Mouse (Mus musculus) C3H10T1/2 (cell line): ENCODE results near the gene Il11ra1. TPM values are rescaled to one million over a fixed set of nuclear protein-coding genes. Genes with fewer than 3 reads are reported as not detected.

Source experiments
- polyA plus RNA-seq, 2 experiments: library from polyadenylated mRNA; unstranded; fragments of >200 nt; fragmentation: generic; extraction: Trizol; gene quantifications; one replicate each; pipeline ENCODE4 v1.2.1; 2012; ENCODE audit warnings: missing spikeins in 2 of 2

The Il11ra1 gene
- 100 to 1,000 TPM in 1 of 2 experiments, 10 to 100 TPM in 1; 68.7 to 317 TPM for polyA plus RNA-seq

GRCm38 (mm10) chr4:41699783-41700182, at the start of gene Il11ra1:
TSS of gene Il11ra1 (plus strand) at chr4:41699989.

GRCm38 (mm10) chr4:41696930-41697841, 2.6 kb upstream of the Il11ra1 start, which contains the start of gene Cntfr:
TSS of gene Cntfr (minus strand) at chr4:41697089.

GRCm38 (mm10) chr4:41713197-41714067, 13.6 kb downstream of the Il11ra1 start, which contains the start of gene Rpp25l:
TSS of gene Rpp25l (minus strand) at chr4:41713534.

GRCm38 (mm10) chr4:41722918-41723351, 23.1 kb downstream of the Il11ra1 start, which contains the start of gene Dctn3:
TSS of gene Dctn3 (minus strand) at chr4:41723170.

GRCm38 (mm10) chr4:41731052-41731765, 31.4 kb downstream of the Il11ra1 start, which contains the start of gene Arid3c:
TSS of gene Arid3c (minus strand) at chr4:41731142.

GRCm38 (mm10) chr4:41754797-41755337, 55.1 kb downstream of the Il11ra1 start, which contains the start of gene Galt:
TSS of gene Galt (plus strand) at chr4:41755228.

GRCm38 (mm10) chr4:41755338-41756305, 55.8 kb downstream of the Il11ra1 start, which contains the start of gene Sigmar1:
TSS of gene Sigmar1 (minus strand) at chr4:41756157.

GRCm38 (mm10) chr4:41774002-41774401, 74.2 kb downstream of the Il11ra1 start, which contains the start of gene Ccl27a:
TSS of gene Ccl27a (minus strand) at chr4:41774247.

Other genes with a start within 250 kb of the Il11ra1 start
- 1 to 10 TPM in 1 of 2 experiments, under 1 TPM in 1; 0.61 to 1.6 TPM for gene Kif24, start 235.1 kb upstream of the Il11ra1 start, polyA plus RNA-seq
- gene Nudt2, start 234.8 kb upstream of the Il11ra1 start, polyA plus RNA-seq = 10 to 100 TPM in 1 of 2 experiments, 1 to 10 TPM in 1; 8.3 to 51.5 TPM
- gene AI464131, start 196.9 kb upstream of the Il11ra1 start, polyA plus RNA-seq = 10 to 100 TPM in 1 of 2 experiments, 1 to 10 TPM in 1; 1.2 to 13.2 TPM
- gene 1110017D15Rik, start 182.7 kb upstream of the Il11ra1 start, polyA plus RNA-seq = under 1 TPM; 0.32 to 0.42 TPM
- gene Fam219a, start 130.5 kb upstream of the Il11ra1 start, polyA plus RNA-seq = 1 to 10 TPM; 2.1 to 8.5 TPM
- not detected for gene Dnaic1, start 130.2 kb upstream of the Il11ra1 start, polyA plus RNA-seq
- under 1 TPM; 0.49 to 0.90 TPM for gene Enho, start 59.7 kb upstream of the Il11ra1 start, polyA plus RNA-seq
- gene Cntfr, start 2.9 kb upstream of the Il11ra1 start, polyA plus RNA-seq = under 1 TPM in 1 of 2 experiments, not detected in 1; 0.05 TPM
- gene Rpp25l, start 13.5 kb downstream of the Il11ra1 start, polyA plus RNA-seq = 10 to 100 TPM; 90.6 to 99.4 TPM
- gene Dctn3, start 23.2 kb downstream of the Il11ra1 start, polyA plus RNA-seq = 100 to 1,000 TPM; 122 to 198 TPM
- gene Arid3c, start 31.2 kb downstream of the Il11ra1 start, polyA plus RNA-seq = not detected
- 10 to 100 TPM; 20.2 to 55.7 TPM for gene Galt, start 55.2 kb downstream of the Il11ra1 start, polyA plus RNA-seq
- 100 to 1,000 TPM in 1 of 2 experiments, 10 to 100 TPM in 1; 77.0 to 110 TPM for gene Sigmar1, start 56.2 kb downstream of the Il11ra1 start, polyA plus RNA-seq
- gene Ccl27a, start 74.3 kb downstream of the Il11ra1 start, polyA plus RNA-seq = under 1 TPM in 1 of 2 experiments, not detected in 1; 0.30 TPM
- gene Gm21541, start 203.6 kb downstream of the Il11ra1 start, polyA plus RNA-seq = not detected
- gene Gm20878, start 241.6 kb downstream of the Il11ra1 start, polyA plus RNA-seq = not detected